Mouse (Mus musculus) layer of hippocampus, postnatal 10 days (tissue): Measurements from ENCODE around the gene Hacd2. TPM values are rescaled to one million over a fixed set of nuclear protein-coding genes. Genes with fewer than 3 reads are reported as not detected.

Source experiments
- DNase-seq, 2 experiments: peaks; one replicate each; pipeline ENCODE4 v3.0.0; 2021; ENCODE audit warnings: low spot score in 2 of 2
- total RNA-seq, 2 experiments: library from RNA; stranded (reverse); gene quantifications; 2 replicates each; pipeline ENCODE4 v1.2.3; 2021

Hacd2 gene
- total RNA-seq, 2 experiments from 2014 or later: 28.2 to 34.2 TPM

DNA sequence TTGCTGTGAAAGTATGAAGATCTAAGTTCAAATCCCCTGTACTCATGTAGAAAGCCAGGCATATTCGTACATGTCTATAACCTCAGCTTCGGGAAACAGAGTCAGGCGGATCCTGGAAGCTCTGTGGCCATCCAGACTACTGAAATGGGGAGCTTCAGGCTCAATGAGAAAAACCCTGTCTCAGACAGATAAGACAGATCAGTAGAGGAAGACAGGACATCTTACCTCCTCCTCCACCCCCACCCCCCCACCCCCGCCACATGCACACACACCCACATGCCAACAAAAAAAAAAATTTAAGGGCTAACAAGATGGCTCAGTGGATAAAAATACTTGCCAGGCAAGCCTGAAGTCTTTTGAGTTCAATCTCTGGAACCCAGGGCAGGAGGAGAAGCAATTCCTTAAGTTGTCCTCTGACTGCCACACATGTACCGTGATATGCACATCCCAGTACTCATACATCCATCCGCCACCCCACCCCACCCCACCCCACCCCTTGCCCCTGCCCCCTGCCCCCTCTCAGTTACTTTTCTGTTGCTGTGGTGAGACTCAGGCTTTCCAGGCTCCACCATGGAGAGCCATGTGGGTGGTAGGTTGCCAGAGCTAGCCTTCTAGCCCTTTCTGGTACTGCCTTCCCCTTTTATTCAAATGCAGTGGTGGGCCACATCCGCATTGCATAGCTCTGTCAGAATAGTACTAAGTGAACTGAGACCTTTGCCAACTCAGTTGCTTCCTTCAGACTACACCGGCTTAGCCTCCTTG lies 32.4 kb downstream of the Hacd2 start:
- no peak for DNase-seq

DNA sequence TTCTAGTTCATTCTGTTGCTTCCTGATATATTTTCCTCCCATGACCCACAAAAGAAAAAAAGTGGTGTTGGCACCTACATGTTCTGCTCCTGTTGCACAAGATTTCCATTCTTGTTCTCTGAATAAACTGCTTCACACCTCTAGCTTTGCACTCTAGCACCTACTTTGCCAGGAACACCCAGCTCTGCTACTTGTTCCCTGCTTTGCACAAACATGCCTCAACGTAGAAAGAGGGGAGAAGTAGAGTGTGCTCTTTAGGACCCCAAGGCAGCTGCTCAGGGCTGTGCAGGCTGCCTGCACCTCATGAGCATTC lies 32.9 kb downstream of the Hacd2 start:
- DNase-seq: no peak

DNA sequence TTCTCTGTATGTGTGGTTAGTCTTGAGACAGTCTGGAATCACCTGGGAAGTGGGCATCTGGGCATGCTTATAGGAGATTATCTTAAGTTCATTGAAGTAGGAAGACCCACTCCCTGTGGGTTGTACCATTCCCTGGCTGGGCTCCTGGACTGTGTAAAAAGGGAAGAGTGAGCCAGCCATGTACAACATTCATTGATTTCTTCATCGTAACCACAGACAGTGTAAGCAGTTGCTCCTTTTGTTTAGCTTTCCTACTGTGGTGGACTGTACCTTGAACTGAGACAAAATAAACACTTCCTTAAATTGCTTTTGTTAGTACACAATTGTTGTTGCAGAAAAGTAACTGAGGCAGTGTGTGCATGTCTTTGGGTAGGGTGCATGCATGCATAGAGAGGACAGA lies 33.6 kb downstream of the Hacd2 start:
- no peak for DNase-seq

DNA sequence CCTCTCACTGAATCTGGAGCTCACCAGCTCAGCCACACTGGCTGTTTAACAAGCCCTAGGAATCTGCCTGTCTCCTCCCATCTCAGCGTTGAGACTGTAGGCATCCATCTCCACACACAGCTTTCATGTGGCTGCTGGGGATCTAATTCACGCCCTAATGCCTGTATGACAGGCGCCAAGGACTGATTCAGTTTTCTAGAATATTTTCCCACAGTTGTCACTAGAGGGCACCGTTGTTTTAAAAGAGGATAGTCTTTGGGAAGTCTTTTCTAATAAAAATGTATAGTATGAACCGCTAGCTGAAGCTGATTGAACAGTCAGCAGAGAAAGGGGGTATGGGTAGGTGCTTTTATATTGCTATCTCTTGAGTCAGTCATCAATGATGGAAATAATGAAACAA lies 34.1 kb downstream of the Hacd2 start:
- DNase-seq: peak; percentile 21 to 39

DNA sequence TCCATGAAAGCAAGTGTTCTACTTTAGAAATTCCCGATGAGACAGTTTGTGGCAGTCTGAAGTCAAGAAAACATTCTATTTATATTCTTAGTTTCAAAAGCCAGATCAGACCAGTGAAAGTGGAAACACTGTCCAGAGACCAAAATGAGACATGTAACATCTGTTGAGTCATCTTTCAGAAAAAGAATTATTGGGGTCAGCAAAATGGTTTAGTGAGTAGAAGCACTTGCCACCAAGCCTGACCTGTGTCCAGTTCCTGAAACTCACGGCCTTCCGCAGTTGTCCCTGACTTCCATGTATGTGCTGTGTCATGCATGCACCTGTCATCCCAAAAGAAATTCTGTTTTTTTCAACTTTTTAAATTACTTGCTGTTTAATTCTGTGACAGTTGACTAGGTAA lies 34.6 kb downstream of the Hacd2 start:
- DNase-seq: no peak

DNA sequence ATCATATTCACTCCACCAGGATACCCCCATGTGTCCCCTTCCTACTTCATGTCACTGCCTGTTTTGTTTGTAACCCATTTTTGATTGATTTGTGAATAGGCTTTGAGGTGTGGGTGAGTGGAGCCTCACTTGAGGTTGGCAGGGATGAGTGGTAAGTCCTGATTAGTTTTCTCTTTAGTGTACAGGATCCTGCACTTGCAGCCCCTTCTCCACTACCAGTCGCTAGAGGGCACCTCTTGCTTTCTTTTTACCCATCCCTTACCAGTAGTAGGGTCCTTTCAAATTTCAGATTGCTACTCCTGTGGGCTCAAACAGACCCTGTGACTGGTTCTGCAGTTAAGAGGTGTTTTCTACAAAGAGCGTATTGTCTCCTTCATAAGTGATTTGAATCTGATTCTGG lies 38.8 kb downstream of the Hacd2 start:
- DNase-seq: peak; percentile 42 to 55

DNA sequence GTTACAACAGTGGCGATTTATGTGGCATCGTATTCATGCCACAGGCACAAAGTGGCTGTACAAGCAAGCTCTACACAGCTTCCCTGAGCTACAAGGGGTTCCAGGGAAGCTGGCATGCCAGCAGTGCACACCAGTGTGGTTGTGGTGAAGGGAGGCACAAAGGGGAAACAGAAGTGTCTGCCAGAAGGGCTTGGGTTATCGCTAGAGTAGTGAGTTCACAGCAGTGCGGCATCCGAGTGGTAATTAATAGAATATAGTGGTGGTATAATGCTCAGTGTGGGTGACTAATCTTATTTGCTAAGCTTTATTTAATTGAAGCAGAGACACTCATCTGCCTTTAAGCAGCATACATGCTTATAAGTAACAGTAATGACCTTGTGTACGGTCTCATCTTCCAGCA lies 43.5 kb downstream of the Hacd2 start:
- DNase-seq: no peak

DNA sequence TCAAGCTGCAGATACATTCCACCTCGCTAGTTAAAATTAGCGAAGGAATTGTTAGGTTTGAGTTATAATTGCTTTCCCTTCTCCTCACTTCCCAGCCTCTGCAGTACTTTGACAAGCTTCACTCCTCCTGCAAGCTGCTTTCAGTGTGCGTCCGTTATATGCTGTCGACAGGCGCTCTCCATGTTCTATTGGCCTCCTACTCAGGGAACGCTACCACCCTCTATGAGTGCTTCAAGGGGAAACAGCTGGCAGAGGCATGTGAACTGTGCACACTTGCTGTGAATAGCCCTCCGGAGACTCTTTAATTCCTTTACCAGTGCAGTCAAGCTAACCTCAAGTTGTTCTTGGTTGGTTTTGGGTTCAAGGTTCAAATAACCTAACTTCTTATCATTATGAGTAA lies 44.9 kb downstream of the Hacd2 start:
- no peak for DNase-seq

DNA sequence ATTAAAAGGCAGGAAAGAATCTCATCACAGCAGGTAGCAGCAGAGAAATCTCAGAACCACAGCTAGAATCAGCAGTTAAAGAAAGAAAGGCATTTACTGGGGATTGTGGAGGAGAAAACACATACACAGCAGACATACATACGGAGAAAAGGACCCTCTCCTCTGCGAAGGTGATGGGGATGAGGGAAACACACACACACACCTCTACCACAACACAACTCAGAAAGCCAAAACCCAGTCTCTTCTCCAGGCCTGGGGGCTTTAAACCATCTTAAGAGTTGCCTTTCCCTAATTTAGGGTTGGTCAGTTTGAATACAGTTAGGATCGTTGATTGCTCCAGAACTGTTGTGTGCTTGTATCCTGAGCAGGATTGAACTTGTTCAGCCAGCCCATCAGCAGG lies 45.4 kb downstream of the Hacd2 start:
- DNase-seq: no peak

DNA sequence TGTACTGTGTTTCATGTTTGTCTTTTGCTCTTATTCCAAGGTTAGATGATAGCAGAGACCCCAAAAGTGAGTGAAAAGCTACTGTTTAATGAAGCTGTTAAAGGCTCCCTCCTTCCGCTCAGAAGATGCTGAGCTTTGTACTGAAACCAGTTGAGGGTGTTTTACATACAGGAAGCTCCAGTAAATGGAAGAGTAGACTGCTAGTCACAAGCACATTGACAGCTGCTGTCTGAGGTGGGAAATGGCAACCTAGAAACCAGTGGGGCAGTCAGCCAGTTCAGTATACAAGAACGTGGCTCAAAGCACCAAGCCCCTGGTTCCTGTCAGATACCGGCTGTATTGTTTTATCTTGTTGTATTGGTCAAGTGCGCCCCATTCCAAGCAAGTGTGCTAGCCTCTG lies 46.7 kb downstream of the Hacd2 start:
- no peak for DNase-seq

DNA sequence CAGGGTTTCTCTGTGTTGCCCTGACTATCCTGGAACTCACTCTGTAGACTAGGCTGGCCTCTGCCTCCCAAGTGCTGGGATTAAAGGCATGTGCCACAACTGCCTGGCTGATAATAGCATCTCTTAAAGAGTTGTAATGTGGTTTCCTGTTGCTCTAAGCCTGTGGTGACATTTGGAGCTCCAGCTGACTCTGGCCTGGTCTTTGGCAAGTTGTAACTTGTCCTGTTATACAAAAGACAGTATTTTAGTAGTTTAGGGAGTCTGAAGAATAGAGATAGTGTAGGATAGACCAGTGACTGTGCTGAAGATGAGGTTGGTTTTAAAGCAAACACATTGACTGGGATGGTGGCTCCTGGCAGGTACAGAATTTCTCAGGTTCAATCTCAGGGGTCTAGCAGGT lies 52.2 kb downstream of the Hacd2 start:
- no peak for DNase-seq

DNA sequence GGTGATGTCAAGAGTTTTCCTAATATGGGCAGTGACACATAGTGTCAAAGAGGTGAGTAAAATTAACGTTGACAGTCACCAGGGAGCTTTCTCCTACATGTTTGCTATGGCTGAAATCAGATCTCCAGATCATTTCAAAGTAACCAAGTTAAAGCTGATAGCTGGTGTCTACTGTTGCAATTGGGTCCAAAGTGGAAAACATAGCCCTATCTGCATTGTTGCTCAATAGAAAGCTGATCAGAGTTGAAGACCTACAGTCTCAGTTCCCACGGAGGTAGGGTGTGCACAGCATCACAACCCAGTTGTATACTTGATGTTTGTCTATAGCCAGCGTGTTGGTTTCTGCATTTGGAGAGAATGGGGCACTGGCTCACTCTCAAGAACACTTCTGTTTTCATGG lies 53.4 kb downstream of the Hacd2 start:
- no peak for DNase-seq

DNA sequence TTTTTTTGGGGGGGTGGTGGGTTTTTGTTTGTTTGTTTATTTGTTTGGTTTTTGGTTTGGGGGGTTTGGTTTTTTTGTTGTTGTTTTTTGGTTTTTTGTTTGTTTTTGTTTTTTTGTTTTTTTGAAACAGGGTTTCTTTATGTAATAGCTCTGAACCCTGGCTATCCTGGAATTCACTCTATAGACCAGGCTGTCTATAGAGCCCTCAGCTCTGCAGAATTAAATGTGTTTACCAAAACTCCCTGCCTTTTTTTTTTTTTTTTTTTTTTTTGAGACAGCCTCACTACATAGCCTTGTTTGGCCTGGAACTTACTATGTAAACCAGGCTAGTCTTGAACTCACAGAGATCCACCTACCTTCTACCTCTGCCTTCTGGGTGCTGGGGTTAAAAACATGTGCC lies 71.3 kb downstream of the Hacd2 start:
- no peak for DNase-seq

DNA sequence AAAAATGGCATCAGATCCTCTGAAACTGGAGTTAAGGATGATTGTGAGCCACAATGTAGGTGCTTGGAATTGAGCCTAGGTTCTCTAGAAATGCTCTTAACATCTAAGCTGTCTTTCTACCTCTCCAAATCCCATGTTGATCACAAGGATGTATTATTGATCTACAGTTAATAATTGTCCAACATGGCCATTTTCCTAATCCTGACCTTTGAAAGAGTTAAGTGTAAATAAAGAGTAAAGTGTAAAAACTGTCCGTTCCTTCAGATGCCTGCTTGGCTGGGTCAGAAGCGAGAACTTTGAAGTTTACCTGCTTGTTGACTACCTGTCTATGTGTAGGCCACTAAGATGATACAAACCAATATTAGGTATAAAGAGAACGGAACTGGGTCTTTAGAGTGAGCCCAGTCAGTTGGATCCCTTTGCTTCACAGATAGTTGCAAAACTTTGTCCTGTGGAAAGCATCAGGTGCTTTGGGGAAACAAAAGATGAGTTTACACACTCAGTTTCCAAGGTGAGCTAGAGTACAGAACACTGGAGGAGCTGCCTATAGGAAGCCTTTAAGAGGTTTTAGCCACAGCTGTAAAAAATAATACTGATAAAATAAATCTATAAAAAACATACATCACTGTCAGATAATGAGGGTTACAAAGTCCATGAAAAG lies 75.8 kb downstream of the Hacd2 start:
- no peak for DNase-seq

DNA sequence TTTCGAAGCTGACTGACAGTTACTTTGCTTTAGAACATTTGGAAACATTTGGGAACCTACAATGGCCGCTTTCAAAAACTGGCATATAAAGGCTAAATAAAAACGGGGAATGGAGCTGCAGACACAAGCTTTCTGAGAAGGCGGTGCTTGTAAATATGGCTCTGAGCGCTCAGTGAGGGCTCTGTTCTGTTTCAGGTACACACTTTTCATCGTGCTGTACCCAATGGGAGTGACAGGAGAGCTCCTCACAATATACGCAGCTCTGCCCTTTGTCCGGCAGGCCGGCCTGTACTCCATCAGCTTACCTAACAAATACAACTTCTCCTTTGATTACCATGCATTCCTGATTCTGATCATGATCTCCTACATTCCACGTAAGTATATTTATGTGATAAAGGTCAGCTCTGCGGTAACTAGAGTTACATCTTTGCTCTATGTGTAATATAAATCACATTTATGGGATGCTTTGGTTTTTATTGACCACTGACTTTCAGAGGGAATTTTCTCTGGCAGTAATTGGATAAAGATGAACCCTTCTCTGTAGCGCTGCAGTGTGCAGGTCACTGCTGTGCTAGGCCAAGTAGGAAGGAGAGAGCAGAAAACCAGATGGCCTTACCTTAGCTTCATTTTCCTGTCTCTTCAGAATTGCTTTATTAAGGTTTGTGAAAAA lies 79.7 kb downstream of the Hacd2 start:
- no peak for DNase-seq

DNA sequence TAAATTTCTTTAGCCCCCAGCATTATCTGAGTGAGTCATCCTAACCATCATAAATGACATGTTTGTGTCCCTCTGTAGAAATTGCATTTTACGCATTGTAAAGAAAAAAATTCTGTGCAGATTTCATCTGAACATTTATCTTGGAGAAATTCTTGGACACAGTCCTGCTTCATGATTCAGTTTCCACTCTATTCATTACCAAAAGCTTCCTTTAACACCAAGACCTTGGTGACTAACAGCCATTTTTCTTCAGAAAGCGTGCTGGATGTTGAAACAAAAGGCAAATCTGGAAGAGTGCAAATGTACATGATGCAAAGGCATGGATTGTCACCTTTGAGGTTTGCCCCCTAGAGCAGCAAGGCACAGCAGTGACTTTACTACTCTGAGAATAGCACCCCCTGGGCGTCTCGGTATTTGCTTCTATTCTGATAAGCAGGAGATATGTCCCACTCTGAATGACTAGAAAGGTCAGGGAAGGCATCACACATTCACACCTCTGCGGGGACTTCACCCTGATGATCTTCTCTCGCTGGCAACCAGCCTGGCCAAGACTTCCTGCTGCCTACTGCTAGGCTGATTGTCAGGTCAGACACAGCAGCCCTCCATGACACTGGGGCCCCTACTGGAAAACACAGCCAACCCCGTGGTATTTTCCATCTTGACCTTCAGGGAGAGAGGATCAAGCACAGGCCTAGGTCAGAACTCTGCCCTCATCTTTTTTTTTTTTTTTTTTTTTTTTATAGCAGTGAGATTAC lies 80.8 kb downstream of the Hacd2 start:
- DNase-seq: no peak

DNA sequence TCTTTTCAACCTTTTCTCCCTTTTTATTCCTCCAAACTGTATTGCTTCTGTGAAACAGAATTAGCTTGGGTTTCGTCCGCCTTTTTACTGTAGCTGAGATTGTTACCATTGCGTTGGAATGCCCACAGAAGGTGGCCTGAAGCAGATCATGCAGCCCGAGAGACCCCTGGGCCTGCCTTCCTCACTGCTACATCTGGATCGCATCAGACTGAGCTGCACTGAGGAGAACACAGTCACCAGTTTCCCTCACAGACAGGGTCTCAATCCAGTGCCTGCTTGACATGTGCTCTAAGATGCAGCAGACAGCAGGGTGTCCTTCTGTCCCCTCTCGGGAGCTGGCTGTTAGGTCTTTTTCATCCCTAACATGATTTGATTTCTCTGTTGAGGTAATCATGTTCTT lies 85.8 kb downstream of the Hacd2 start:
- DNase-seq: no peak

DNA sequence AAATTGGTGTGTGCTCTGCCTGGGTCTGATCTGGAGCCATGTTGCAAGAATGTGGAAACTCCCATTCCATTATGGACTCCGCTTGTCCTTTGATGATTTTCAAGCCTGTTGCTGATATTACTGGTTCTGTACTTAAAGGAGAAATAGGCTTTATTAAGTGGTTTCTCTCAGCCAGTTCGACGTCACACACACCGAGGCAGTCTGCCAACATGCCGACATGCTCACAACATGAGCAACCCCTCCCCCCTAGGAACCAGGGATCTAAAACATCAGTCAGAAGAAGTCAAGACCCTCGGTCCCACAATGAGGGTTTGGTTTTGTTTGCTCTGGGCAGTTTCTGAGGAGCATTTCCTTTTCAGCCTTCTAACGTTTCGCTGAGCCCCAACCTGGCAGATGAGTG lies 86.9 kb downstream of the Hacd2 start:
- no peak for DNase-seq

DNA sequence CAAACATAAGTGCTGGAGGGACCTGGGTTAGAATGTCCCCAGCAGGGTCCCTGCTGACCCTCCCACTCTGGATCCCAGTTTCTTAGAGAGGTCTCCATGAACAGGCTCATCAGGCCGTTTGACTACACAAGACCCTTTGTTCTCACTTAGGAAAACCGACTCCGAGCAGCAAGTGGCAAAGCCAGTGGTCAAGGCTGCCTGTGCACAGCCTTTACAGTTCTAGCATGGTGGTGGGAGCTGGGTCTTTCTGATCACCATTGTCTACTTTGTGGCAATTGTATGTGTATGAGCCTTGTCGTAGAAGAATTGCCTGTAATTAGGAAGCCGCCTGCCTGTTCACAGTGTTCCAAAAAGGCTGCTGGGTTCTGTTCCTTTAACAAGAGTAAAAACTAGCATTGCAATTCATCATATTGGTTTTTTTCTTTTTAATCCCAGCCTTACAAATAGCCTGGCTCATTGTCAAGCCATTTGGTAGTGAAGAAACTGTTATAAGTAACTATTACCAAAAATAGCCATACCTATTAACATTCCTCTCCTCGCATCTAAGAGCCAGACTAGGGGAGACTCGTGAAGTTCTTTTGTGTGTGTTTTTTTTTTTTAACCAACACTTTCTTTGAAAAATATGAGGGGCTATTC lies 87.5 kb downstream of the Hacd2 start:
- DNase-seq: no peak

DNA sequence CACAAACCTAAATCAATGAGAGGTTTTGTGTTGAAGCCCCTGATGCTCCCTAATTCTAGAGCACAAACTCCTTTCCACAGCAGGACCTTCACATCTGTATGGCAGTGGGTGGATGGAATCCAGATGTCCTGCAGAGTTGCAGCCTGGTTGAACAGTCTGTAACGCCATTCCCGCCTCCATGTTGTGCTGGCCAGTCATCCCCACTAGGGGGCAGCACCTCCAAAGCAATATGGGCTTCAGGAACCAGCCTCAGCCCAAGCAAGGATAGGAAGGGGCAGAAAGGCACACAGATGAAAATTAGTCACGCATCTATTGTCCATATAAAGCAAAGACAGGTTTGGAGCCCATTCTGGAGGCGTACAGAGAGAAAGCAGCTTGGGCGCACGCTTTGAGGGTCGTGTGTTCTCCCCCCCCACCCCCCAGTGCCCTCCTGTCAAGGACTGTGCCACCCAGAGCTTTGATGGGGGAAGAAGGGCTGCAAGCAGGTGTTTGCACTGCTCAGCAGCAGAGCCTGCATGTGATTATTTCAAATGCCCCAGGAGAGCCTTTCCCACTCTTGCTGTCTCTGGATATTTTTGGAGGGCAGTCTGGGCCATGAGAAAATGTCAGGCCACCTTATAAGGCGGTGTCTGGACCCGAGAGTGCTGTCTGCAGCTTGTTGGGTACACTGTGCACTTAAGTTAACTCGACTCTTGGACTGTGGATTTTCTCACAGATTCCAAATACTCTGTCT lies 88.3 kb downstream of the Hacd2 start:
- DNase-seq: peak; percentile 93

DNA sequence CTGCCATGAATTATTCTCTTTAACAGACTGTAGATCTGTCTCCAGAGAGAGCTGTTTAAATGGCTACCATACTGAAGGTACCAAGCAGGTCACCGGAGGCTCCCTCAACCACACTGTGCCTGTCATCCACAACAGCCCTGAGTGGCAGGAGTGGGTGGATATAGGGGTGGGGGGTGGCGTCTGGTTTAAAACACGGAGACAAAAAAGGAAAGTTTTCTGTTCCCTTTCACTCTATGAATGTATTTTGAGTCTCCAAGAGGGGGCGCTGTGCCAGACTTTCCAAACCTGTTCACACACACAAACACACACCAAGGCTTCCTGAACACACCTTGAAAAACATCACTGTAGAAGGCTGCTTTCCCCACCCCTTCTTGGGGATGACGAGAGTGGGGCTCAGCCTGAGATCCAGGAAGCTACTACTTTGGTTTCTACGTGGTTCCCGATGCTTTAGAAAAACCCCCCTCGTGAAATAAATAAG lies 89.0 kb downstream of the Hacd2 start:
- DNase-seq: peak; percentile 50 to 54
